Mouse (Mus musculus) kidney, postnatal 25 days (tissue): ENCODE measurements at regions not wholly inside any gene's neighbourhood (a gene's known extent, or its start where the extent isn't known, plus 50 kb on each side); places are given as distances from the start of the nearest gene placed in this dataset.

Experiments
- DNase-seq, 2 experiments: peaks; one replicate each; pipeline ENCODE4 v3.0.0; 2021; ENCODE audit warnings: mixed read lengths in 2 of 2

DNA sequence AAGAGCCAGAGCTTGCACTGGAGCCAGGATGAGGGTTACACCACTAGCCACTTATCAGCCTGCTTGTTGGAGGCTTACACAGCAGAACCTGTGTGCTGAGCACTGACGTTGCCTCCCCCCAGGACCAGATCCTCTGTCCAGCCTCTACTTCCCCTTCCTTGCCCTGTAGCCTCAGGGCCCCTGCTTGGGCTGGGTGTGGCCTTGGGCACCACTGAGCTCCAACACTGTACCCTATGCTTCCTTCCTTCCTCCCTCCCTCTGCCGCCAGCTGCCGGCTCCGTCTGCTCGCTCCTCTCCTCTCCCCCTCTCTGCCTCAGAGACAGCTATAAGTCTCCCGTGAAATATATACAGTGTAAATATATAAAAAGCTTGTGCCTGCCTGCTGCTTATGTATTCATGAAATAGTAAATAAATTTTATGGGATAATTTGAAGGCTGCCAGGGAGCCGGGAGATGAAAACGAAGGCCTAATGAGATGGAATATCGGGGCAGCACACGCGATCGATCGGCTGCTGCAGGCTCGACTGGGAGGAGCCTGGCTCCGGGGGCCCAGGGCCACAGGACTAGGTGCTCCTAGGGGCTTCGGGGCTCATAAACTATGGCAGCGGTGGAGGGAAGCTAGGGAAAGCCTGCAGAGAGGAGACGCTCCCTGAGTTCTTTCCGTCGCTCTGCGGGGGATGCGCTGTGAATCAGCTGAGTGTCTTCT, 135.6 kb downstream of the Rbm19 start:
- no peak for DNase-seq

DNA sequence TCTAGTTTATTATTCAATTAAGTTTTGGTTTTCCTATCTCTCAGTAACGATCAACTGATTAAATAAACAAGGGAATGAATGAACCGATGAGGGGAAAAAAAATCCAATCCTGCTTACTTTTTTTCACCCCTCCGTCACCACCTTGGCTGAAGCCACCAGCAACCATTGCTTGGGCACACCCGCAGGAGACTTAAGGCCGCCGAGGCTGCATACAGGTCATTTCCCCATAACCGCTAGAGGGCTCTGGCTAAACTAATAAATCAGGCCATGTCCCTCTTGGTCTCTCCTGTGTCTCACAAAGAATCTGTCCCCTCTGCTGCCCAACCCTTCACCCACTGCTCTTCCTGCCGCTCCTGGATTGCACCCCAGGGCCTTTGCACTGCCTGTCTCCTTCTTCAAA, 136.3 kb downstream of the Rbm19 start:
- DNase-seq = peak in 1 of 2 experiments; percentile 47

DNA sequence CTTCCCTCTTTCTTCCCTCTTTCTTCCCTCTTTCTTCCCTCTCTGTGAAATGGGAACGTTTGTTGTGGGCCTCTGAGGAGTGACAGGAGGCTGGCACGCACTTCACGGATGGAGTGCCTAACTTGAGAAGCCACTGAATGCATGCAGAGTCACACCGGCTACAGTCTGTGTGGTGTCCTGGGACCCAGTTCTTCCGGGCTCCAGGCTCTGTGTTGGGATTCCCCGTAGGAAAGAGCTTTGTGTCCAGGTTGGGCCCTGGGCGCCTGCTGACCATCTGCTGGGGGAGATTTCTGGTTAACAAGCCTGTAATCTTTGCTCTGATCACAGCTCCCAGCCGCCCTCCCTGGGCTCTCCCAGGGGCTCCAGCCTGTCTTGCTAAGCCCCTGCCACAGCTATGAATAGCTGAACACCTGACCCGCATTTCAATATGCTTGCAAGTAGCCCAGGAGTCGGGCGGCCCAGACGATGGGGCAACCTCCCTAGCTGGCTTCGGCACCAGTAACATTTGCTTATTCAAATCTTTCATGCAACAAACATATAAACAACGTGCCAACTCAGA, 146.5 kb downstream of the Rbm19 start:
- DNase-seq = no peak

DNA sequence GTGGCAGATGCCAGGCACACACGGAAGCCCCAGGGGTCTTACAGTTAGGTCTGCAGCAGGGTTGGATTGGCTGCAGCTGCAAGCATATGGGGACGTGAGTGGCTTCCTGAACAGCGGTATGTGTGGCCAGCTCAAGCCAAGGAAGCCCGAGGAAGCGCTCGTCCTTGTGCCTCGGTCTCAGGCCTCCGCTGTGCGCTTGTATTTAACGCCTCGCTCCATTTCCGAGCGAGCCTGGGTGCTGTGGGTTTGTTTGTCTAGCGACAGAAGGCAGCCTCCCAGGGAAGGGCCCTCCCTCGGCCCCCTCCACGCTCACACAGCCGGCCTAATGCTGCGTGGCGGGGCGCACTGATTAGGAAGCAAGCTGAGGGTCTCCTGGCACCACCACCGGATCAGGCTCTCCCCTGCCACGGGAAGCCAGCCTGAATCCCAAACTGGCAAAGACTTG, 153.2 kb downstream of the Rbm19 start:
- DNase-seq = no peak

DNA sequence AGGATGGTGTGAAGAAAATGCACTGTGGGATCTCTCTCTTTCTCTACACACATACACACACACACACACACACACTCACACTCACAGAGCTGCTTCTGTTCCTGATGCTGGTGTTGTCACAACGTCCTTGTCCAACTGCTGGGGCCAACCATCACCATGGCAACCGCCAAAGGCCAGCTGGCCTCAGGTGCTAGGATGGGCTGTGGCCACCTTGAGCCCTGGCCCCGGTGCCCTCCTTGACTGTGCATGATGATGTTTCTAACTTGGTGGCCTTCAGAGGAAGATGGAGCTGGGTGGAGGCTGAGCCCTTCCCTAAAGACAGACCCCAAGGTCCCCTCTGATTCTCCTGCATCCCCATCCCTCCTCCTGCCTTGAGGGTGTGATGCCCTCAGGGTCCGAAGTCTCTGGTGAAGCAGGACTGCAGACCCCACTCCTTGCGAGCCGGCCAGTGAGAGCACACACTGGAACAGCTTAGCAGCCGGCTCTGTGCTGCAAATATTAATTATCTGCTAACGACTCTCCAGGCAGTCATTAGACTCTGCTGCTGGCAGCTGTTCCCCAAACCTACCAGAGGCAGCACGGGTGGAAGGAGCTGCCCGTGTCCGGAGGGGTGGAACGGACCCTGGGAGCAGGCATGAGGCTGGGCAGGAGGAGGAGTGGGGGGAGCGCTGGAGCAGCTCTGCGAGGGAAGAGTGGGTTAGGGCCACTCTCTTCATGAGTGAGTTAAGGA, 154.8 kb downstream of the Rbm19 start:
- DNase-seq = no peak

DNA sequence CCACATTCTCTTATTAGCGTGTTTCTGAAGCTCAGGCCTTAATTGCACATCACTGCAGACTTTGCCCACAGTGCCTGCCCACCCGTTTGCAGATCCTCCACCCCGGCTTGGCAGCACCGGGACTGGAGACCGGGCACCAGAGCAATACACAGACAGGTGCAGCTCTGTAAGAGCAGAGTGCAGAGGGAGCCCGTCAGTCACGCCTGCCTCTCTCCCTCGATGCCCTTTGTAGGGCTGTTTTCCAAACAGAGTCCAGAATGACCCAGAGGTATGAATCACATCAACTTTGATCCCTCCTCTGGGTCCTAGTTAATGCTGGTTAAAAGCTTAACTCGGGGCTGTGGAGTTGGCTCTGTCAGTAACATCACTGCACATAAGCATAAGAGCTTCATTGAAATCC, 155.3 kb upstream of the Lhx5 start:
- peak; percentile 6 to 51 for DNase-seq

DNA sequence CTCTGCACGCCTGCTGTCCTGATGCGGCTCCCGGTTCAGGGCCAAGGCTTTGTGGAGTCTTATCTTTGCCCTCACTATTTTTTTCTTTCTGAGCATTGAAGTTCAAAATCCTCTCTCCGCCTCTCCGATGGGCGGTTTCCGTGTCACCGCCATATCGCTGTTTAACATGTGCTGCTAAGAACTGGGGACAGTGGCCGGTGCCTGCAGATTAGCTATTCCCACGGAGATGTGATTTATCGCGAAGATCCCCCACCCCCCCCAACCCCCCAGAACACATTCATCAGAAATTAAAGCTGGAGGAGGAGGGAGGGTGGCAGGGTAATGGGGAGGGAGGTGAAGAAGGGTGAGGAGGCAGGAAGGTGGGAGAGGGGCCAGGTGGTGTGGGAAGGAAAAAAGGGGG, 151.2 kb upstream of the Lhx5 start:
- DNase-seq = no peak

DNA sequence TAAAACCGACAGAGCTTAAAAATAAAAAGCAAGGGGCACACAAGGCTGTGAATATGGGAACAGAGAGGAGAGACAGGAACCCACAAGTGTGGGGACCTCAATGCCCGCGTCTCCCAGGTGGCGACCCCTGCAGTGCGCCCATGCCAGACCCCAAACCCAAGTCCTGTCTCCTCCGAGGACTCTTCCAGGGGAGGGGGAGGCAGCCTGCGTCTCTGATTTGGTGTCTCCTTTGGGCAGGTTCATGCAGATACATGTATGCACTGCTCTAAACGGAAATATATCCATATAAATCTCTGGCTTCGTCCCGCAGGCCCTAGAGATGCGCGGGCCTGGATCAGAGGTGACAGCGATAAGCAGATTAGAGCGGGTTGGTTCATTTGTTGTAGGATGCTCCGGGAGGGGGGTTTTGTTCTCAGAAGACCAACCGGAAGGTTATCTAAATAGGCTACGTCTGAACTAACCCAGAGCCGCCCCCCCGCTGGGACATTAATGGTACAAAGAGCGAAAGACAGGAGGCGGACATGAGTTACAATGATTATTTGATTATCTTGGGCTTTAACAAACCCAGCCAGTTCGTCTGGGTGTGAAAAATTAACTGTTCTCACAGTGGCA, 150.4 kb upstream of the Lhx5 start:
- no peak for DNase-seq

DNA sequence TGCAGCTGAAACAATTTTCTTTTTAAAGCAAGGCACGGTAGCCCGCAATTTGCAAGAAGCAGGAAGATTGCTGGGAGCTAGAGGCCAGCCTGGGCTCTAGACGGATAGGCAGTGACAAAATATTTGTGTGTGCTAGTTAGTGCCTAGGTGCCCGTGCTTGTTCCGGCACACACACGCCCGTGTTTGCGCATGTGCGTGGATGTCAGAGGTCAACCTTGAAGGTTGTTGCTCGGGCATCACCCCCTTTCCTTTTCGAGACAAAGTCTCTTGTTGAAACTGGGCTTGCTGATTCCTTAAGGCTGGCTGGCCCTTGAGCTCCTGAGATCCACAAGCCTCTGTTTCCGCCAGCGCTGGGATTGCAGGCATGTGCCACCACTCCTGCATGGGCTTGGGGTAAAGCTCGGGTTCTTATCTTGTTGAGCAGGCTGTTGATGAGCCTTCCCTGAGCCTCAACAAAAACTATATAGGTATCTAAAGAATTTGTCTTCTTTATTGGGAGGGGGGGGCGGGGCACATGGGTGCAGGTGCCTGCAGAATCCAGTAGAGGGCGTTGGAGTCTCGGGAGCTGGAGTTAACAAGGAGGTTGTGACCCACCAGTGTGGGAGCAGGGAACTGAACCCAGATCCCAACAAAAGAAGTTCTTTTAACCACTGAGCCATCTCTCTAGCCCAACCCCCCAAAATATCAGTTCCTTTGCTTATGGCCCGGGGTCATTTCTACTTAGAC, 149.5 kb upstream of the Lhx5 start:
- DNase-seq = no peak

DNA sequence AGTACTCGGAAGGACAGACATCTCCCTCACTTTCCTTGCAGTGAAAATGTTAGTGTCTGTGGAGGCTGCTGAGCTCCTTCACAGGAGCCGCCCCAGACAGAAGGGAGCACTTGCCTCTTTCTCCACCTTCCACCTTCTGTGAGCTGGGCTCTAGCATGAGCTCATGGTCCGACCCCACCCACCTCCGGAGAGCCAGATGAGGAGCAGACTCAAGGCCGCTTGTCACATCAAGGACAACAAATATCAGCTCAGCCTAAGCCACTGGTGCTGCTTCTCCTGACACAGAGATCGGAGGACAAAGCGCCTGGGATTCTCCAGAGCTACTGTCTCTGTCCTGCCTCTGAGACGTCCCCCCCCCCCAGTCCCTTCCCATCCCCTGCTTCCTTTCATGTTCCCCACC, 146.9 kb upstream of the Lhx5 start:
- no peak for DNase-seq

DNA sequence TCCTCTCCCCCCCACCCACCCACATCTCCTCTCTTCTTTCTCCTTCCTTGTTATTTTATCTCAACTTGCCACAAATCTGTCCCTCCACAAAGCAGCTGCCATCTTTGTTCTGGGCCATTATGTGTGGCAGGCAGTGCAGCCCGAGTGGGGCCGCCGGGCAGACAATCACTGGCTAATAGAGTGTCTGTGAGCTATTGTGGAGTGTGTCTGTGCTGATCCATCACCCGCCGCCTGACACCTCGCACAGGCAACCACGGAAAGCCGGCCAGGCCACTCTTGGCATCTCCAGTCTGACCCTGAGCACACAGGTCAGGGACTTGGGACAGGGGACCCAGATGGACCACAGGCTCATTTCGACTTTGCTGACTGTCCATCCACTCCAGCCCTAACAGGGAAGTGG, 146.5 kb upstream of the Lhx5 start:
- DNase-seq = no peak

DNA sequence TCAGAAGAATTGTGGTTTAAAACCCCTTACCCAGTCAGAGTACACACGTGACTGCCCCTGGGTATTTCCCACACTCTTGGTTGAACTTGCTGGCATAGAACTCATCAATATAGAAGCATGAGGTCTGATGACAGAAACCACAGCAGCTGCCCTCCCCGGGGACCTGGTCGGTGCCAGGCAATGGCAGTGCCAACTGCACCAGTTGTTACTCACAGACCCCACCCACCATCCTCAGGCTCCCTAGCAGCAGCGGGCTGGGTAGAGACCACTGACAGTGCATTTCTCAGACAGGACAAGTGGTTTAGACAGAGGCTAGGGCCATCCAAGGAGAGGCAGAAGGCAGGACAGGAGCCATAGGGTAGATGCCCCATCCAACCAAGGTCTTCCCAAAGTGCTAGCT, 144.7 kb upstream of the Lhx5 start:
- no peak for DNase-seq

DNA sequence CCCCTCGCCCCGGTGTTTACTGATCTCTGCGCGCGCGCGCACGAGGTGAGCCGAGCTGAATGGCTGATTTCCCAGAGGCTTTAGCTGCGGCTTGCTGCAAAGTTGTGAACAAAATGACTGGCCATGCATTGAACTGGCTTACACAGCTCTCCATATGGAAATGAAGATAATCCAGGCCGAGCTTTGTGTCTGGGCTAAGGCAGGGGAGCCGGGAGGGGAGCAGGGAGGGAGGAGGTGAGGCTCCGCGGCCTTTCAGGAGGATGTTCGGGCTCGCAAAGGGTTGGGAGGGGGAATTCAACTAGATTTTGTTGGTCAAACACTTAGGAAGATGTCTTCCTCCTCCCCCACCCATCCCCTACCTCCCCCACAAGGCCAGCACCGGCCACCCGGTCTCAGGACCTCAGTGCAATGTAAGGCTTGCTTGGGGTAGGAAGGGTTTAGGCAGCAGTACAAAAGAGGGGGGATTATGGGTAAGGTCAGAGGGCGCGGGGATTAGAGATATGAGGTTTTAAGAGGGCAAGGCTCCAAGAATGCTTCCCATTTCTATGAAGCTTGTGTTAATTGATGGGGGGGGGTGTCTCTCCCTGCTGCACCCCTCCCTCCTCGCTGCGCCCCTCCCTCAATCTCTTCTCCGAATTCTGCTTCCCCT, 143.3 kb upstream of the Lhx5 start:
- DNase-seq = no peak

DNA sequence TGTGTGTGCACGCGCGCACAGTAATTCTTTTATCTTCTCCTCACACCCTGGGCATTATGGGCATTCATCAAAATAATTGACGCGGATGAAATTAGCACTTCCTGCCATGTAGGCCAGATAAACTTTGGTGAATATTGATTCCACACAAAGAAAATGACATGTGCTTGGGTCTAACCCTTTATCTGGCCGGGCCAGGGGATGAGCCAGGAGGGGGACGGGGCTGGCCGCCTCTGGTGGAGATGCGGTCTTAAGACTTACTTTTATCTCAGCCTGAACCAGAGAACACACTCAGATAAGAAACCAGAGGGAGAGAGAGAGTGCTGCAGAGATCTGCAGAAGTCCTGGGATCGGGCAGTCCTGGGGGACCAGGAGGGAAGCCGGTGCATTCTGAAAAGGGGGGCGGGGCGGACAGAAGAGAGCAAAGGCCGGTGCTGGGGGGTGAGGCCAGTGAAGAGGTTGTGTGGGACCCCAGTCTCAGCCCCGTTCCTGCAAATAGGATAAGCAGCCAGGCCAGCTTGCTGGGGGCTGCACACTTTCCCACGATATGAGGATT, 136.9 kb upstream of the Lhx5 start:
- no peak for DNase-seq

DNA sequence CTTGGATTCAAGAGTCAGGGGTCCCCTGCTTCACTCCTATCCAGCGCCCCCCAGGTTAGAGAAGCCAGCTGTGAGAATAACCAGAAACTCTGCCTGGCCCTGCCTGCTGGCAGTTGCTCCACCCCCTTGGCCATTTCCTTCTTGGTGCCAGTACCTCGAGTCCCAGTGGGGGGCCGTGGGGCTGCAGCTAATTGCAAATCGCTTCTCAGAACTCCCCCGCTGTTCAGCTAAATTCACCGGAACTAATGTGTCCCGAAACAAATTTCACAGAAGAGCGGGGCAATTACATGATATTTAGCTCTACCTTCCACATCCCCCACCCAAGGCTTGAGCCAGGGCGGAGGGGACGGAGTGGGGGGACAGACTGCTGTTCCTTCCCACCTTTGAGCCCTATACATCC, 134.3 kb upstream of the Lhx5 start:
- no peak for DNase-seq

DNA sequence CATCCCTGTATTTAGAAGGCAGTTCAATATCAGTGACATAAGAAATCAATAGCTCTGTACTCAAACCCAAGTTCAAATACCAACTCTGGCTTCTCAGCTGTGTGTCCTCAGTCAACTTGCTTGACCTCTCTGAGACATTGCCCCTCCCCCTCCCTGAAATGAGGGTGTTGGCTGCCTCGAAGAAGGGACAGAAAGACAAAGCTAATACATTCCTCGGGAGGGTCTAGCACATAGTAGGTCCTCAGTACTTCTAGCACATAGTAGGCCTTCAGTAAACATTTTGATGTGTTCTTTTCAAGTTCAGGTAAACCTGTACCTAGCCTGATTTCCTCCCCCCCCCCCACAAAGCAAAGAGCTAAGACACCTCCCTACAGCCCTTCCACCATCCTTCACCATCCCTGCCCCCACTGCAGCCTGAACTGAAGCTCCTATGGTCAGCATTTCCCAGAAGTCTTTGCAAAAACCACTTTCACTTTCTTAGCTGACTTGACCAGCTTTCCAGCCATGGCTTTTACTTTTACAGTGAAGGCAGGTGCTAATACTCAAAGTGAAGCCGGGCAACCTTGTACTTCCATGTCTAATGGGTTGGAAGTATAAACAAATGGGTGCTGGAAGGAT, 133.7 kb upstream of the Lhx5 start:
- no peak for DNase-seq

DNA sequence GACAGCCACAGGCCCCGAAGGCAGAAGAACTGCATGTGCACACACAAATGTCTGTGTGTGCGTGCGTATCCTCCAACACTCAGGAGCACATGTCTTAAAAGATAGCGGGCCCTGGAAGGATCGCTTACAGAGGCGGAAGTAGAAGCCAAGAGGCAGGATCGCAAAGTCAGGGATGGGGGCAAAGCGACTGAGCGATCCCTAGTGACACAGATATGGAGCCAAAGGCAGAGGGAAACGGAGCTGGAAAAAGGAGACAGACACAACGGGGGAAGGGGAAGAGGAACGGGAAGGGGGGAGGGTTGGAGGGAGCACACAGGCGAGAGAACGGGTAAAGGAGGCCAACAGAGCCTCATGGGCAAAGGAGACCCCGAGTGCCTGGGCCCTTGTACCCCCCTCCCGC, 129.8 kb upstream of the Lhx5 start:
- DNase-seq = no peak

DNA sequence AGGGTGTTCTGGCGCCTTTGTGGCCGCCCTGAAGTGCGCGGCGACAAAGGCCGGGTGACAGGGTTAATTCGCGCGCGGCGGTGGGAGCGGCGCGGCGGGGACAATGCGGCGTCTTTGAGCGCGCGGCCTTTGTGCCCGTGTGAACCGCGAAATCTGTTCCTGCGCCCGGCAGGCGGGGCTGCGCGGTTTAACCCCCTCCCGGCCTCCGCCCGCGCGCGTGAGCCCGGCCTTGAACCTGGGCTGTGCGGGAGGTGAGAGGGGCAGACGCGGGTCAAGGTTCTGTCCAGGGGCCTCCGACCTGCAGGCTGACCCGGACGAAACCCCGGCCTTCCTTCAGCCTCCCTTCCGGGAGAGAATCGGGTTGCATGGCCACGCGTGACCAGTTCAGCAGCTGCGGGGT, 129.2 kb upstream of the Lhx5 start:
- no peak for DNase-seq

DNA sequence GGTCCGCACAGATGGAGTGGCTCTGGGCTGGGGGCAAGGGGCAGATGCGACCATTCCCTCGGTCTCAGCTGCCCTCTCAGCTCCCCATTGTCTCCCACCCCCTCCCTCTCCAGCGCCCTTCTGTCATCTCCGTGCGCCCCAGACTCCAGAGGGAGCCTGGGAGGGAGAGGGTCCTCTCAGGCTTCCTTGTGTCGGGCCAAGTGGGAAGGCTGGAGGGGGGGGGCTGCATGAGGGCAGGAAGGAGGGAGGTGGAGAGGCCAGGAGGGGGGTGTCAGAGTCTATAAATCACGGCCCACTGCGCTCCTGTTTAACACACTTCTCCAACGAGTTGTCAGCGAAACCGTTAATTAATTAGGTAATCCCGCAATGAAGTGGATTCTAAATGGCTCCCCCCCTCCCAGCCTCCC, 127.2 kb upstream of the Lhx5 start:
- DNase-seq = no peak

DNA sequence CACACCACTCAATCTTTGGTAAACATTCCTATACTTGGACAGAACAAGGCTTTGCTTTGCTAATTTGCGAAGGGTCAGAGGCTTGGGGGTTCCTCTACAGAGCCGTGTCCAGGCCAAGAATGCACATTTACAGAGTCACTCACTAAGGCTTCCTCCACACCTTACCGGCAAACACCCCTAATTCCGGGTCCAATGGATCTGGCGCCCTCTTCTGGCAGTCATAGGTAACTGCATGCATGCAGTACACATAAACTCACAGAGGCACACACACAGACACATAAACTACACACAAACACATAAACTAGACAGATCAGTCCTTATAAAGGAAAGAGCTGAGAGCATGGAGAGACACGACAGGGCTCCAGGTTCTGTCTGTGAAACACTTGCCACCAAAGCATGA, 119.2 kb upstream of the Lhx5 start:
- no peak for DNase-seq

DNA sequence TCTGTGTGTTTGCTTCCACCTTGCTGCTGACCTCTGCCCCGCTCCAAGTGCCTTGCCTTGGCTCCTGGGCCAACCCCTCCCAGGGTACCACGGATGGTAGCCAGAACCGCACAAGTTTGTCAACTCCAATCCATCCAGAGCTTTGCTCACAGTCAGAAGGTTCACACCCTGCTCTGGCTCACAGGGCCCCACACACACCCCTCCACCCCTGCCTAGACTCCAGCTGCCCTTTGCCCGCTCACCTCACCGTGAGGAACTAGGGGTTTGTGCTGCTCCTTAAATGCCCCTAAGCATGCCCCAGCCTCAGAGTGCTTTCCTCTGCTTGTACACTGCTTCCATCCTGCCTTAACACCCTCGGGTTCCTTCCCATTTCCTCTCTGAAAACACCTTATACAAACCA, 117.5 kb upstream of the Lhx5 start:
- DNase-seq = no peak

DNA sequence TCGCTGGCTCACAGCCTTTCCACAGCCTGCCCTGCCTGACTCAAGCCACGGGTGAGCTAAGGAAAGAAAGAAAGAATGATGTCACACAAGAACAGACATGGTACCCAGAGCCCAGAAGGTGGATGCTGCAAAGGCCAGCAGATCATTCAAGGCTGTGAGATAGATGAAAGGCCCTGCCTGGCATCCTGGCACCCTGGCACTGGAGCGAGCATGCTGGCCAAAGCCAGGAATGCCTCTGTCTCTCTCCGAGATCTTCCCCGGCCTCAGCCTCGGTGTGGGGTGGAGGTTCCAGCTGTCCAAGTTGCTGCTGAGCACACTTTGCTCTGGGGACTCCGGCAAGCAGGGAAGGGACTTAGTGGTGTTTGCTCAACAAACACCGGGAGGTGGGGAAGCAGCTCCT, 116.4 kb upstream of the Lhx5 start:
- DNase-seq = no peak
